Mouse (Mus musculus) lung, embryonic 16.5 days (tissue): ENCODE results near the gene Hsf2bp. TPM values are rescaled to one million over a fixed set of nuclear protein-coding genes. Genes with fewer than 3 reads are reported as not detected.
"Not testable (repeated sequence)": the region's sequence is repeated elsewhere in the genome, so short reads cannot be mapped to it uniquely, and the experiment has no call there.

Experiments
- ATAC-seq: fragments of 200-750 bp; cut with Nextera tagmentation; 2 replicates; pipeline ENCODE4 v1.8.0; 2017; ENCODE audit warnings: low read depth, mild to moderate bottlenecking, moderate library complexity
- H3K27ac ChIP-seq: fragments of 300-500 bp; sonication (generic); 2 replicates; pipeline ENCODE4 v1.5.1; 2014; ENCODE audit warnings: mild to moderate bottlenecking, control low read depth, low read length
- H3K27me3 ChIP-seq: fragments of 300-500 bp; sonication (generic); 2 replicates; pipeline ENCODE4 v1.6.1; 2014; ENCODE audit warnings: low read depth, low read length, mixed read lengths; ENCODE audit not compliant: control insufficient read depth, insufficient read depth
- H3K36me3 ChIP-seq: fragments of 300-500 bp; sonication (generic); 2 replicates; pipeline ENCODE4 v1.6.1; 2014; ENCODE audit warnings: low read length; ENCODE audit not compliant: control insufficient read depth, insufficient read depth
- H3K4me1 ChIP-seq: fragments of 300-500 bp; sonication (generic); replicated peaks from 2 replicates; pipeline ENCODE4 v1.6.1; 2014; ENCODE audit warnings: low read length, mixed read lengths; ENCODE audit not compliant: control insufficient read depth, insufficient read depth
- H3K4me2 ChIP-seq: fragments of 300-500 bp; sonication (generic); 2 replicates; pipeline ENCODE4 v1.6.1; 2014; ENCODE audit warnings: low read depth, low read length, control low read depth
- H3K4me3 ChIP-seq: fragments of 300-500 bp; sonication (generic); 2 replicates; pipeline ENCODE4 v1.5.1; 2014; ENCODE audit warnings: mild to moderate bottlenecking, low read length, control low read depth
- H3K9ac ChIP-seq: fragments of 300-500 bp; sonication (generic); 2 replicates; pipeline ENCODE4 v1.6.1; 2014; ENCODE audit warnings: low read length, control low read depth
- H3K9me3 ChIP-seq: fragments of 300-500 bp; sonication (generic); 2 replicates; pipeline ENCODE4 v1.6.1; 2016; ENCODE audit warnings: low read length; ENCODE audit not compliant: control insufficient read depth
- WGBS: fragments of 180-500 bp; shearing (Covaris S2); extraction: QIAGEN DNeasy Blood & Tissue Kit; methylation state at CpG from one replicate; pipeline ENCODE4 v1.1.7; 2014; 5-methylcytosine and 5-hydroxymethylcytosine counted together
- polyA plus RNA-seq: library from polyadenylated mRNA; unstranded; fragments of >200 nt; fragmentation: Nextera tagmentation; extraction: Ambion mirVana; gene quantifications from 2 replicates; pipeline ENCODE4 v1.2.1, GENCODE M21; 2015

Gene Hsf2bp
- polyA plus RNA-seq = 0.57 and 0.87 TPM in 2 replicates

DNA sequence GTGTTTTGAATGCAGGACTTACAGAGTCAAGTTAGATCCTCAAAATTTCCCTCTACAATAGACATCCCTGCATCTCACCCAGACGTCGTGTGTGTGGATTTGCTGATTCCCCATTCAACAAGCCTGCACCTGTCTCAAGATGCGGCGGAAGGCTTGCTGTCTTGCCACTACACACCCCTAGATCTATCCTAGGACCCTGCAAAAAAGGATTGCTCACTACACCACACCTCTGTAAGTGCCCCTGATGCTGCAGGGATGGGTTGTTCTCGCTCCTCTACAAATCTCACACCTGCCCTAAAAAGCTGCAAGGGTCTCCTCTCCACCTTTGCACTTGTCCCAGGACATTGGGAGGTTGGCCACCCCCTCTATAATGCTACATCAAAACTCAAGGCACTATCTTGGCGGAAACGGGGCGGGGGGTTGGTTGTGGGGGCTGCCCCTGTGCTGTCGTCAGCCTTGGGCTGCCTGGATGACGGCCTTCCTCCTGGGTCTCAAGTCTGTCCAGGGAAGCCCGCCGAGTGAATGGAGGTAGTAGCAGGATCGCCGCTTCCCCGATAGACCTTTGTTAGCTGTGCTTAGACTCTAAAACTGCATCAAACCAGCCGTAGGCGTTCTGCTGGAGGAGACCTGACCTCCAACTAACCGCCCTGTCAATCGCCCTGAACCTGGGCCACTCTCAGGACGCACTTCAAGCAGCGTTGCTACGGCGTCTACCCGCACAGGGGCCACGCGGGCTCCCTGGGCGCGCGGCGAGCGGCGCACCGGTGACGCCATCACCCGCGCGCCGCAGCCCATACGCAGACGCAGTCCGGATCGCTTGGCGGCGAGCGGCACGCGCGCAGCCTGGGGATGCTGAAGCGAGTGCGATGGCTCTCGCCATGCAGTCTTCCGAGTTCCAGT, at the start of gene Hsf2bp, which contains the start of gene Rrp1b:
Gene Hsf2bp, minus strand, starts transcription at position 741 of the 900 bp plus-strand sequence.
Gene Rrp1b, plus strand, starts transcription at position 492 of the 900 bp plus-strand sequence.
- no peaks in the 10 kb centered on the region for H3K9me3 ChIP-seq
- peak; percentile 96 for ATAC-seq
- 5% methylated on average over 52 of the region's 52 CpGs for WGBS
- H3K4me2 ChIP-seq = peak within 1 kb of the TSS; percentile 85
- peak within 1 kb of the TSS; percentile 87 for H3K4me3 ChIP-seq
- H3K9ac ChIP-seq = peak within 1 kb of the TSS; percentile 86
- no peaks in the 10 kb centered on the region for H3K36me3 ChIP-seq
- H3K27me3 ChIP-seq = no peaks in the 10 kb centered on the region
- H3K27ac ChIP-seq = peak within 1 kb of the TSS; percentile 76
- peaks cover 17% of the 10 kb centered on the region for H3K4me1 ChIP-seq

- H3K36me3 ChIP-seq = no peaks in the 10 kb centered on the region
- no peak for ATAC-seq
- H3K4me3 ChIP-seq = no peak overlapping the region
- no peaks in the 10 kb centered on the region for H3K4me1 ChIP-seq
- no peaks in the 10 kb centered on the region for H3K27me3 ChIP-seq
- 93% methylated on average over 2 of the region's 2 CpGs for WGBS
- no peak overlapping the region for H3K4me2 ChIP-seq
- no peaks in the 10 kb centered on the region for H3K9me3 ChIP-seq
- H3K27ac ChIP-seq = no peak overlapping the region
- H3K9ac ChIP-seq = no peak overlapping the region
These were observed 47.2 kb upstream of the Hsf2bp start for GRCm38 (mm10) chr17:32083351-32083750.

- ATAC-seq = 0 out of 2 replicates have a peak, but pooled peaks have one; percentile 24
- H3K4me1 ChIP-seq = no peaks in the 10 kb centered on the region
These were observed 39.0 kb upstream of the Hsf2bp start for GRCm38 (mm10) chr17:32075164-32075563.

GRCm38 (mm10) chr17:32074658-32075057, 38.5 kb upstream of the Hsf2bp start:
- 58% methylated on average over 4 of the region's 4 CpGs for WGBS
- no peak overlapping the region for H3K4me2 ChIP-seq

More at GRCm38 (mm10) chr17:32075164-32075563, 39.0 kb upstream of the Hsf2bp start:
- WGBS = 0% methylated on average over 2 of the region's 2 CpGs
- H3K9me3 ChIP-seq = no peaks in the 10 kb centered on the region
- H3K4me3 ChIP-seq = no peak overlapping the region
- no peak overlapping the region for H3K27ac ChIP-seq
- H3K27me3 ChIP-seq = no peaks in the 10 kb centered on the region
- no peaks in the 10 kb centered on the region for H3K36me3 ChIP-seq
- H3K4me2 ChIP-seq = no peak overlapping the region
- H3K9ac ChIP-seq = no peak overlapping the region

DNA sequence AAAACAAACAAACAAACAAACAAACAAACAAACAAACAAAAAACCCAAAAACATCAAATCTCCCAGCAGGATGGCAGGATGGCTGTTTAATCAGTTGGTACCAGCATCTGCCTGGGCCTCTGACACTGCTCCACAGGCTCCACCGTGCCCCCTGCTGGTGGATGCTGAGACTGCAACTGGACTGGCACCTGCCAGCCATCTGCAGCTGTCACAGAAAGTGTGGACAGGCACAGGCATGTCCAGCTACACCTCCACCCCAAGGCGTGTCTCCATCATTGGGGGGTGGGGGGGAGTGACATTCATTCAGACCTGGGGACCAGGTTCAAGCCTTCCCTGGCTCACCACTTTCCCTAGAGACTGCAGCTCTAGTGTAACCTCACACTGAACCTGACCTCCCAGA, 37.2 kb upstream of the Hsf2bp start:
- Histone ChIP-seq H3K9me3 (no peaks in the 10 kb centered on the region), H3K4me3 (no peak overlapping the region), H3K4me1 (no peaks in the 10 kb centered on the region), H3K27ac (no peak overlapping the region), H3K27me3 (no peaks in the 10 kb centered on the region), H3K4me2 (no peak overlapping the region), H3K9ac (no peak overlapping the region), H3K36me3 (no peaks in the 10 kb centered on the region)
- ATAC-seq = peak; percentile 51; the same call in 1 of the 2 replicates
- WGBS = 4% methylated on average over 2 of the region's 2 CpGs

More at GRCm38 (mm10) chr17:32074658-32075057, 38.5 kb upstream of the Hsf2bp start:
- H3K4me1 ChIP-seq = no peaks in the 10 kb centered on the region
- H3K9me3 ChIP-seq = no peaks in the 10 kb centered on the region
- no peak for ATAC-seq
- no peaks in the 10 kb centered on the region for H3K36me3 ChIP-seq
- H3K27me3 ChIP-seq = no peaks in the 10 kb centered on the region
- no peak overlapping the region for H3K27ac ChIP-seq
- no peak overlapping the region for H3K4me3 ChIP-seq
- no peak overlapping the region for H3K9ac ChIP-seq

DNA sequence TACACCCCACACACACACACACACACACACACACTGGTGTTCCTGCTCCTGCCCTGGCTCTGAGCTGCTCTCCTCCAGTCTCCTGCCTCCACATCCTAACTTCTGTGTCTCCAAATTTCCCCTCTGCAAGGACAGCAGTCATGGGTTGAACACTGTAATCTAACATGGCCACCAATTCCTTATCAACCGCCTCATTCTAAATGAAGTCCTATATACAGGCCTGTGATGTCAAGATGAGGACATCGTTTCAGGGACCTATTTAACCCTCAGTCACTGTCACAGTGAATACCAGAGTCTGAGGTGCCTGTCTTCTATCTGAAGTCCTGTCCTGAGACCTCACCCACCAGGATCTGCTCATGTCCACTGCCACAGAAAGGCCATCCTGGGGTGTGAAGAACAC, 32.7 kb upstream of the Hsf2bp start:
- H3K9ac ChIP-seq = no peak overlapping the region
- no peak overlapping the region for H3K4me2 ChIP-seq
- no peaks in the 10 kb centered on the region for H3K4me1 ChIP-seq
- ATAC-seq = no peak
- H3K36me3 ChIP-seq = no peaks in the 10 kb centered on the region
- H3K27me3 ChIP-seq = no peaks in the 10 kb centered on the region
- H3K9me3 ChIP-seq = no peaks in the 10 kb centered on the region
- 88% methylated on average over 2 of the region's 2 CpGs for WGBS
- H3K4me3 ChIP-seq = no peak overlapping the region
- no peak overlapping the region for H3K27ac ChIP-seq

DNA sequence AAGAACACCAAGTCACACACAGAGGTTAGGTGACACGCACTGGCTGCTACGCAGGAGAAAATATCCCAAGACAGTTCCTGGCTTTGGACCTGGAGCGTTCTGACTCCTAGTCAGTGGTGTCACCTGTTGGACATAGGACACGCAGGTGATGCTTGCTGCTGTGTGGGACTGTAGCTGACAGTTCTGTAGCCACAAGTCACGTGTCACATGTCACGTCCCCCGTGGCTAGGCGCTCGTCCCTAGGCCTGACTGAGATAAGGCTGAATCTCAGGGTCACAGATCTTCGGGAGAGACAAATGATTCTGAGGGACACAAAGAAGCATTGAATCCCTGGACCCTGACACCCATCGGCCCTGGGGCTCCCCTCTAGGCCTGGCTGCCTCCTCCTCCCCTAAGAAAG, 32.2 kb upstream of the Hsf2bp start:
- WGBS = 80% methylated on average over 11 of the region's 11 CpGs
- ATAC-seq = no peak
- H3K4me3 ChIP-seq = no peak overlapping the region
- no peaks in the 10 kb centered on the region for H3K4me1 ChIP-seq
- H3K36me3 ChIP-seq = no peaks in the 10 kb centered on the region
- no peaks in the 10 kb centered on the region for H3K9me3 ChIP-seq
- no peak overlapping the region for H3K4me2 ChIP-seq
- no peaks in the 10 kb centered on the region for H3K27me3 ChIP-seq
- H3K27ac ChIP-seq = no peak overlapping the region
- no peak overlapping the region for H3K9ac ChIP-seq

- Histone ChIP-seq H3K36me3 (no peaks in the 10 kb centered on the region), H3K4me1 (no peaks in the 10 kb centered on the region), H3K9ac (no peak overlapping the region), H3K9me3 (no peaks in the 10 kb centered on the region), H3K4me3 (no peak overlapping the region), H3K27ac (no peak overlapping the region), H3K27me3 (no peaks in the 10 kb centered on the region), H3K4me2 (no peak overlapping the region)
- WGBS = 59% methylated on average over 9 of the region's 9 CpGs
- no peak for ATAC-seq
These were observed 31.4 kb upstream of the Hsf2bp start for GRCm38 (mm10) chr17:32067541-32067940.

DNA sequence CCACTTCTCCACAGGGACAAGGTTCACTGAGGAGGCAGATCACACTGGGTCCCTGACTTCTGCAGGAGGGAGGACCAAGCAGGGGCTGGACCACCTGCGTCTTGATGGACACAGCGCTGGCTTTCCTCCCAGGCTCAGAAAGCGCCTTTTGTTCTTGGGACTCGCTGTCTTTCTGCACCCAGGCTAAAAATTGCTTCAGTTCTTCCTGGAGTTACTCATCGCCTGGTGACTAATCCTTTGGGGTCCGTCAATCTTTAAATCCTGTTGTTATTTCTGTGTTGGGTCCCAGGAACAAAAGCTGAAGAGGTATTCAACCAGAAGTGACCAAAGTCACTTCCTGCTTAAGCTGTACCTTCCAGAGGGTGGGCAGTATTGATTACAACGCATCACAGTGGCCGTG, 28.6 kb upstream of the Hsf2bp start:
- H3K4me1 ChIP-seq, ATAC-seq, H3K27me3 ChIP-seq, H3K4me2 ChIP-seq, H3K27ac ChIP-seq, H3K9me3 ChIP-seq, H3K4me3 ChIP-seq, H3K9ac ChIP-seq: not testable (repeated sequence)
- 75% methylated on average over 8 of the region's 8 CpGs for WGBS
- peaks cover 17% of the 10 kb centered on the region for H3K36me3 ChIP-seq
